ENCODE assay signal across 8 mouse cellular contexts in genomic region chr7:27486770-27487697, GRCm38 (mm10). TPM values are rescaled to one million over a fixed set of nuclear protein-coding genes. Genes with fewer than 3 reads are reported as not detected.
A peak's percentile ranks its signal among the peaks of the same experiment; 100 is the strongest.
DNase-seq lines count a peak whose midpoint lies in the region; ATAC-seq lines count a peak whose summit lies in the region.

TSS of gene Sertad1 (plus strand) at chr7:27486910.

- intact Hi-C loops in left cerebral cortex, postnatal 10 days (cut with DNase I): no loop called here

- ATAC-seq in inflammation-experienced regulatory T-cells, adult 6 months: peak; percentile 82
- ATAC-seq in megakaryocyte-erythroid progenitor cell, adult 5-6 weeks (replicated peaks; ENCODE audit: low FRiP score, low TSS enrichment, poor library complexity, severe bottlenecking): peak; percentile 82

- peak; percentile 97 for DNase-seq in adipocyte (ENCODE audit: low spot score)
- peak; percentile 100 for DNase-seq in embryo, embryonic 10 days (ENCODE audit: low spot score)
- DNase-seq in gastrocnemius, postnatal 10 days: peak; percentile 99
- DNase-seq in left cerebral cortex, postnatal 10 days (ENCODE audit: extremely low spot score in 1 of 2, low spot score in 2 of 2): peak; percentile 99 to 100
- peak; percentile 100 for DNase-seq in right cerebral cortex, postnatal 25 days
- peak; percentile 99 to 100 for DNase-seq in urinary bladder, postnatal 4 days (ENCODE audit: low spot score in 2 of 2)

RNA-seq across cellular contexts. Expression of gene Sertad1, which starts in this region (rescaled TPM):
- 10 to 100 TPM; 10.6 to 14.4 TPM for total RNA-seq in gastrocnemius, postnatal 10 days (2021)
- polyA plus RNA-seq in inflammation-experienced regulatory T-cells, adult 6 months (2017; shearing (Covaris generic)): 10 to 100 TPM; 38.7 to 44.4 (median 40.2) TPM
- 1 to 10 TPM; 6.0 to 7.0 TPM for total RNA-seq in left cerebral cortex, postnatal 10 days (2021)
- 2.0 and 6.6 TPM in 2 replicates for total RNA-seq in megakaryocyte-erythroid progenitor cell, adult 5-6 weeks (2014; fragmentation: Nextera tagmentation)
- total RNA-seq in megakaryocyte-erythroid progenitor cell, adult 5-6 weeks (2017): 9.7 and 11.3 TPM in 2 replicates

Comparison
In these comparisons a context has a peak if more than half of its experiments do, and no peak if none do; other contexts are left out.
1. Peak in every context shown above with its lines: DNase-seq and ATAC-seq.